Mouse (Mus musculus): ENCODE measurements around the gene BC024978. TPM values are rescaled to one million over a fixed set of nuclear protein-coding genes. Genes with fewer than 3 reads are reported as not detected.

Gene BC024978
- polyA plus RNA-seq, 2 experiments: 3.6 to 12.9 TPM

DNA sequence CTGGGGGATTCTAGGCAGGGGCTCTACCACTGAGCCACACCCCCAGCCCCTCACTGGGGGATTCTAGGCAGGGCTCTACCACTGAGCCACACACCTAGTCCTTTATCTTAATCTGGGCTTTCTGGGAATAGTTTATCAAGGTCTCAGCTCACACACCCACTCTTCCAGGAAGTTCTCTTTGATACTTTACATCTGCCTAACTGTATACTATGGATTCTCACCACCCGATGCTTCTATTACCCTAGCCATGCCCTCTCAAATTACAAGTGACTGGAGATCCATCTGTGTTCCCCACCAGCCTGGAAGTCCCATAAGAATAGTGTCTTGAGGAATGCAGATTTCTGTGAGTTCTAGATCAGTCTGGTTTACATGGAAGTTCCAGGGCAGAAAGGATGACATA, 27.0 kb downstream of the BC024978 start:
- no peak overlapping the region for H3K4me3 ChIP-seq (replicated peaks; ENCODE audit: low read length)
- H3K36me3 ChIP-seq (ENCODE audit: control insufficient read depth, insufficient read depth, low read length): peaks cover 25% of the 10 kb centered on the region
- WGBS: 73% methylated on average over 1 of the region's 1 CpGs
- no peak overlapping the region for H3K27ac ChIP-seq (replicated peaks; ENCODE audit: low read depth, low read length)
- H3K9ac ChIP-seq (ENCODE audit: low read depth, low read length, severe bottlenecking): no peak overlapping the region
- no peak for ATAC-seq (ENCODE audit: low FRiP score, low read depth)
- H3K4me2 ChIP-seq (replicated peaks; ENCODE audit: low read depth, low read length, severe bottlenecking): no peak overlapping the region
- H3K9me3 ChIP-seq (ENCODE audit: control insufficient read depth, low read length): no peaks in the 10 kb centered on the region
- TF ChIP-seq POLR2A (IDR thresholded peaks at IDR 0.05; ENCODE audit: borderline replicate concordance, extremely low read depth, insufficient read depth, insufficient read length): no peak
- H3K4me1 ChIP-seq (ENCODE audit: control insufficient read depth, insufficient read depth, low read length): peaks cover 29% of the 10 kb centered on the region
- no peak for DNase-seq (ENCODE audit: low spot score)
- H3K27me3 ChIP-seq (ENCODE audit: control insufficient read depth, insufficient read depth, low read length): no peaks in the 10 kb centered on the region

DNA sequence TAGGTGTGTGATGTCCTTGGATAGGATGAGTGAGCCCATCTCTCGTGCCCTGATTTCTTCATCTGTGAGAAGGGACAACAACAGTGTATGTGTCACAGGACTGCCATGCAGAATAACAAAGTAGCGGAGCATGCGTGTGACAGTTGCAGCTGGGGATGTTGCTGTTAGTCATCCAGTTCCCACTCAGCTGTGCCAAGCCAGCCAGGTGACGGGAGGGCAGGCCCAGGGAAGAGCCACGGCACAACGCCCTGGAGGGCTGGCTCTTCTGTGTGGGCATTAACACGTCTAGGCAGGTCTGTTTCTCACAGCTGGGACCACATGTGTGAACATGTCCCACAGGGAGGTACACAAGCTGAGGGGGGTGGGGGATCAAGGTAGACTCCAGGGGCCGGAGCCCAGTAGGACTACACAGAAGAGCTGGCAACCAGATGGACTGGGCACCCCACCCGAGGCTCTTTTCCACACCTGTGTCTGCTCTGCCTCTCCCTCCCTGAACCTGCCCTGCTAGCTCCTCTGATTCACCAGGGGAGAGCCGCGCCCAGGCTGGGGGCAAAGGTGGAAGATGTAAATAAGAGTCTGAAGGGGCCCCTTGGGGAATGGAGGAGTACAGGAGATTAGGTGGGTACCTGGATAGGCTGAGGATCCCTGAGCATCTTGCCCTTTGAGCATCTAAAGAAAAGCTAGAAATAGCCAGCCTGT, 29.4 kb downstream of the BC024978 start:
- Histone ChIP-seq H3K27ac (replicated peaks; ENCODE audit: low read depth, low read length) (no peak overlapping the region), H3K36me3 (ENCODE audit: control insufficient read depth, insufficient read depth, low read length) (peaks cover 6% of the 10 kb centered on the region; the same call in 1 of the 2 replicates), H3K9me3 (ENCODE audit: control insufficient read depth, low read length) (no peaks in the 10 kb centered on the region), H3K4me1 (ENCODE audit: control insufficient read depth, insufficient read depth, low read length) (peaks cover 29% of the 10 kb centered on the region), H3K27me3 (ENCODE audit: control insufficient read depth, insufficient read depth, low read length) (no peaks in the 10 kb centered on the region), H3K4me3 (replicated peaks; ENCODE audit: low read length) (0 out of 2 replicates have a peak overlapping the region, but pooled peaks have one; percentile 79), H3K9ac (ENCODE audit: low read depth, low read length, severe bottlenecking) (peak overlapping the region; percentile 67; the same call in 1 of the 2 replicates), H3K4me2 (replicated peaks; ENCODE audit: low read depth, low read length, severe bottlenecking) (peak overlapping the region; percentile 64)
- TF ChIP-seq POLR2A (IDR thresholded peaks at IDR 0.05; ENCODE audit: borderline replicate concordance, extremely low read depth, insufficient read depth, insufficient read length): no peak
- ATAC-seq (ENCODE audit: low FRiP score, low read depth): no peak
- DNase-seq (ENCODE audit: low spot score): no peak
- 61% methylated on average over 11 of the region's 11 CpGs for WGBS

DNA sequence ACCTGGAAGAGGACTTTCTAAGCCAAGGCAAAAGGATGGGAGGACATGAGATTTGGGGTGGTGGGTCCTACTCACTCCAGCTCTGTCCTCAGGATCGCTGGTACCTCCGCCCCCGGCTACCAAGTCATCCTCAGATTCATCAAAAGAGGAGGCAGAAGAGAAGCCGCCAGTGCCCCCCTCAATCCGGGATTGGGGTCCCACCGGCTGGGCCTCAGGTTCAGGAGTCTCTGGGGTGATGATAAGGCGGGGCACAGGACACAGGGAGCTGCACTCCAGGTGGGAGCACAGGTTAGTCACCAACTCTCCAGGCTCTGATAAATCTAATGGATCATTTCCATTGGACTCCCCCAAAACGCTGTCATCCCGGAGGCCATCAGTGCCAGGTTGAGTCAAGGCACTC, 31.7 kb downstream of the BC024978 start:
- peak overlapping the region; percentile 67 for H3K9ac ChIP-seq (ENCODE audit: low read depth, low read length, severe bottlenecking)
- no peaks in the 10 kb centered on the region for H3K27me3 ChIP-seq (ENCODE audit: control insufficient read depth, insufficient read depth, low read length)
- 37% methylated on average over 9 of the region's 9 CpGs for WGBS
- H3K36me3 ChIP-seq (ENCODE audit: control insufficient read depth, insufficient read depth, low read length): peaks cover 4% of the 10 kb centered on the region; the same call in 1 of the 2 replicates
- ATAC-seq (ENCODE audit: low FRiP score, low read depth): no peak
- no peak overlapping the region; the same call in 1 of the 2 replicates for H3K27ac ChIP-seq (replicated peaks; ENCODE audit: low read depth, low read length)
- H3K4me2 ChIP-seq (replicated peaks; ENCODE audit: low read depth, low read length, severe bottlenecking): peak overlapping the region; percentile 64
- DNase-seq (ENCODE audit: low spot score): no peak
- TF ChIP-seq POLR2A (IDR thresholded peaks at IDR 0.05; ENCODE audit: borderline replicate concordance, extremely low read depth, insufficient read depth, insufficient read length): no peak
- H3K4me3 ChIP-seq (replicated peaks; ENCODE audit: low read length): peak overlapping the region; percentile 79
- H3K9me3 ChIP-seq (ENCODE audit: control insufficient read depth, low read length): no peaks in the 10 kb centered on the region
- peaks cover 29% of the 10 kb centered on the region for H3K4me1 ChIP-seq (ENCODE audit: control insufficient read depth, insufficient read depth, low read length)

DNA sequence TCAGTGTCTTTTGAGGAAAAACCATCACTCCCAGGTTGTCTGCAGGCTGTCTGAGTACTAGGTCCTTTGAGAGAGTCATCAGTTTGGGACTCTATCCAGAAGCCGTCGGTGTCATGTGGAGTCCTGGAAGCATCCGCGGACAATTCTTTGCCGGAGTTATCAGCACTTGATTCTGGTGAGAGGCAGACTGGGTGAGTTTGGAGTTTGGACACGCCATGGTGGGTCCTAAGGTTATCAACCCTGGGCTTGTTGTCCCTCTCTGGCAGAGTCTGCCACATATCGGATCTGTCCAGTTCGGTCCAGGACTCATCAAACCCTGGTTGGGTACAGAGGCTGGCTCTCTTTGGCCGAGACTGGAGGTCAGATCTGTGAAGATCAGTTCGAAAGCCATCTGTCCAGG, 32.1 kb downstream of the BC024978 start:
- Histone ChIP-seq H3K9ac (ENCODE audit: low read depth, low read length, severe bottlenecking) (peak overlapping the region; percentile 67), H3K9me3 (ENCODE audit: control insufficient read depth, low read length) (no peaks in the 10 kb centered on the region), H3K4me1 (ENCODE audit: control insufficient read depth, insufficient read depth, low read length) (peaks cover 29% of the 10 kb centered on the region), H3K27ac (replicated peaks; ENCODE audit: low read depth, low read length) (peak overlapping the region; percentile 83), H3K36me3 (ENCODE audit: control insufficient read depth, insufficient read depth, low read length) (peaks cover 2% of the 10 kb centered on the region; the same call in 1 of the 2 replicates), H3K4me2 (replicated peaks; ENCODE audit: low read depth, low read length, severe bottlenecking) (peak overlapping the region; percentile 64), H3K27me3 (ENCODE audit: control insufficient read depth, insufficient read depth, low read length) (no peaks in the 10 kb centered on the region), H3K4me3 (replicated peaks; ENCODE audit: low read length) (peak overlapping the region; percentile 79)
- 1% methylated on average over 10 of the region's 10 CpGs for WGBS
- ATAC-seq (ENCODE audit: low FRiP score, low read depth) (no peak), DNase-seq (ENCODE audit: low spot score) (no peak)
- TF ChIP-seq POLR2A (IDR thresholded peaks at IDR 0.05; ENCODE audit: borderline replicate concordance, extremely low read depth, insufficient read depth, insufficient read length): no peak

DNA sequence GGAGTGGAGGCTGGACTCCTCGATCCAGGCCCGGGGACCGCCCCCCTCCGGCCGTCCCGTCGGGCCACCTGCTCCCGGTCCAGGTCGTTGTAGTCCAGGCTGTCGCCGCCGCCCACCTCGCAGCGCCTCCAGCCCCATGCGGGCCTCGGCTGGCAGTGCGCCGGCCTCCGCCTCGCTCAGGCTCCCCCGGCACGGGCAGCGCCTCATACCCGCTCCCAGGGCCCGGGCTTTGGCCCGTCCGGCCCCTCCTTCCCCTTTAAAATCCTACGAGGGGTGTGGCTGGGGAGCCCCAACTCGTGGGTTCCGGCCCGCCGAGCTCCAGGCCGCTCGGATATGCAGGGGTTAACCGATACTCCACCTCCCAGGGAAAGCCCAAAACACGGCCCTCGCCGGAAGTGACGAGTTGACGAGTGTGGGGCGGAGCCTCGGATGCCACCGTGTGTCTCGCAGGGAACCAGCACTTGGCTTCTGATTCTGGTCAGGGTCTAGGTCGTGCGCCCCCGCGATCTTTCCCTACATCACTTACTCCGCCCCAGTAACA, 32.8 kb downstream of the BC024978 start, which contains the start of gene Itpkc:
TSS of gene Itpkc (minus strand) at position 381 of the 541 bp plus-strand sequence.
- Histone ChIP-seq H3K4me3 (replicated peaks; ENCODE audit: low read length) (peak within 1 kb of the TSS; percentile 79), H3K27me3 (ENCODE audit: control insufficient read depth, insufficient read depth, low read length) (no peaks in the 10 kb centered on the region), H3K4me1 (ENCODE audit: control insufficient read depth, insufficient read depth, low read length) (peaks cover 30% of the 10 kb centered on the region), H3K9me3 (ENCODE audit: control insufficient read depth, low read length) (no peaks in the 10 kb centered on the region), H3K36me3 (ENCODE audit: control insufficient read depth, insufficient read depth, low read length) (no peaks in the 10 kb centered on the region), H3K27ac (replicated peaks; ENCODE audit: low read depth, low read length) (peak within 1 kb of the TSS; percentile 83), H3K4me2 (replicated peaks; ENCODE audit: low read depth, low read length, severe bottlenecking) (peak within 1 kb of the TSS; percentile 64), H3K9ac (ENCODE audit: low read depth, low read length, severe bottlenecking) (peak within 1 kb of the TSS; percentile 67)
- DNase-seq (ENCODE audit: low spot score) (peak; percentile 94), ATAC-seq (ENCODE audit: low FRiP score, low read depth) (peak; percentile 87)
- under 1% methylated on average over 37 of the region's 49 CpGs for WGBS
- peak; percentile 71; the same call in 1 of the 2 replicates for TF ChIP-seq POLR2A (IDR thresholded peaks at IDR 0.05; ENCODE audit: borderline replicate concordance, extremely low read depth, insufficient read depth, insufficient read length)

Measured in limb, embryonic 14.5 days (tissue).